Mouse (Mus musculus): ENCODE results near the gene Slc18b1. TPM values are rescaled to one million over a fixed set of nuclear protein-coding genes. Genes with fewer than 3 reads are reported as not detected.
A peak's percentile ranks its signal among the peaks of the same experiment; 100 is the strongest.

The Slc18b1 gene
- total RNA-seq, 2 experiments from 2014 or later = 24.1 to 24.7 TPM

DNA sequence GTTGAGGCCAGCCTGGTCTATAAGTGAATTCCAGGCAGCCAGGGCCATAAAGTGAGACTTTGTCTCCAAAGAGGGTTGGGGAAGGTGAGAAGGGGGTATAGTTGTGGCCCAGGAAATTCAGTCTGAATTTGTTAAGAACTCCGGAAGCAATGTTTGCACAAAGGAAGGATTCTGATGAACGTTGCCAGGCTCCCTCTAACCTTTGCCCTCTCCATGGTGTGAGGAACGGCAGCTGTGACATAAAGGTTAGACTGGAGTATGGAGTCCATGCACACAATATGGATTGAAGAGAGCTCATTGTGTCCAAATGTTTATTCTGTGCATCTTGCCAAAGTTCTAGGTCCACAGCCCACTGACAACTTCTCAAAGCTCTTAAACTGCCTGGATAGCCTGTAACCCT, 3.1 kb downstream of the Slc18b1 start:
- no peak for DNase-seq (ENCODE audit: low spot score in 2 of 2)
- intact Hi-C loops (cut with DNase I) = no loop called here

DNA sequence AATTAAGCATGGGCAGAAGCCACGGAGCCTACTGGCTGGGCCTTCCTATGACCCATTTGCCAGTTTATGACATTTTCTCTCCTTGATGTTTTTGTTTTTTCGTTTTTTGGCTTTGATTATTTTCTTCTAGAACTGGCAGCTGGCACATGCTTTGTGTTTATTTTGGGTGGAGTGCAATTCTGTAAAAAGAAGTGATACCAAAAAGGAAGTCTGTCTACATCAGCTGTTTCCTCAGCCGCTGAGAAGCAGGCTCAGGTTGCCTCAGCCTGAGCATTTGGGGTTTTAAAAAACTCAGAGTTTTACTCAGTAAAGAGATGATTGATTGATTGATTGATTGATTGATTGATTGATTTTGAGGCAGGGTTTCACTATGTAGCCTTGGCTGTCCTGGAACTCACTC, 6.1 kb downstream of the Slc18b1 start:
- no peak for DNase-seq (ENCODE audit: low spot score in 2 of 2)
- intact Hi-C loops (cut with DNase I) = no loop called here

DNA sequence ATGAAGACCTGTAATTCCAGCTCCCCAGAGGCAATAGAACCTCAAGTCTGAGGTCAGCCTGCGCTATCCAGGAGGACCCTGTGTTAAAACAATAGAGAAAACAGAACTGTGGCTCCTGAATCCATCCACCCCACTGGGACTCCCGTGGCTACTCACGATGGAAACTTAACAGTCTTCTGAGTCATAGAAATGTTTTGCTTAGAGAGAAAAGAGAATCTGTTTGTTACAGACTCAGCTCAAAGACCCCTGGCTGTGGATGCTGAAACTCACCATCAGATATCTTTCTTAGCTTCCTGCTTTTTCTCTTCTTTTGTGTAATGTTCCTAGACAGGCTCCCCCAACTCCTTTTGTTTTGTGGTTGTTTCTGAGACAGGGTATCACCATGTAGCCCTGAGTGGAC, 7.9 kb downstream of the Slc18b1 start:
- intact Hi-C loops (cut with DNase I) = no loop called here

DNA sequence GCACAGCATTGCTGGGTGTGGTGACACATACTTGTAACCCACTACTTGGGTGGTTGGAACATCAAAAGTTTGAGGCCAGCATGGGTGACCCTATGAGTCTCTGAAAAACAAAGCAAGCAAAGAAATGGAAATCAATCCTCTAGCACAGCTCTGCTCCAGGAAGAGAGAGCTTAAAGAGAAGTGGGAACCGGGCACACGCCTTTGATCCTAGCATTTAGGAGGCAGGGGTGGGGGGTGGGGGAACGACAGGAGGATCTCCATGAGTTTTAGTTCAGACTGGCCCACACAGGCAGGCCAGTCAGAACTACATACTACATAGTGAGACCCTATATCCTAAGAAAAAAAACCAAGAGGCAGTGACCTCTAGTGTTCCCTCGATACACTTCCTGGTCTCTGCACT, 9.4 kb downstream of the Slc18b1 start:
- no peak for DNase-seq (ENCODE audit: low spot score in 2 of 2)
- intact Hi-C loops (cut with DNase I) = no loop called here

More for the DNA sequence above, 7.9 kb downstream of the Slc18b1 start:
- DNase-seq (ENCODE audit: low spot score in 2 of 2) = no peak

DNA sequence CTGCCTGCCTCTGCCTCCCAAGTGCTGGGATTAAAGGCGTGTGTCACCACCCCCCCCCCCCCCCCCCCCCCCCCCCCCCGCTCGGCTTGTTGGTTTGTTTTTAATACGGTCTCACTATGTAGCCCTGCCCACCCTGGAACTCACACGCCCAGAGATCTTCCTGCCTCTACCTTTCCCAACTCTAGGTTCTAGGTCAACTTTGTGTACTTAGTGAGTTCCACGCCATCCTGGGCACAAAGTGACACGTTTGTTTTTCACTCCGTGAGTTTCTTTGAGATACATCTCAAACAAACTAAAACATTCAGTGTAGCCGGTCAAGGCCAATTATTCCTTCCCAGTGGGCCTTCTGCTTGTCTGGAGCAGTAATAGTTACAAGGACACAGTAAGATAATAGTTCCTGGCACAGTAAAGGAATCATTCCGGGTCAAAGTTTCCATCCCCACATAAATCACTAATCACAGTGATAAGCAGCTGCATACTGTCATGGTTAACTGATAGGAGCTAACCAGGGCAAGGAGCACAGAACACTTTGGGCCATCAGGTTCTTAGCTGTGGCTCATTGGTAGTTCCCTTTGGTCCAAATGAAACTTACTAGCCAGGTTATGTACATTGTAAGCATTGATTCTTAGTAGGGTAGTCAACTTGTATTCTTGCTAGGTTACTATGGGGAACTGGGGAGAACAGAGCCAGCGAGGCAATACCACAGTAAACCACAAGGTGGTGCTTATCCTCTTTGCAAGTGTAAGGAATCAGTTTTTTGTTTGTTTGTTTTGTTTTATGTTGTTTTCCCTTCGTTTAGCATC, 15.1 kb downstream of the Slc18b1 start:
- peak; percentile 74 to 76 for DNase-seq (ENCODE audit: low spot score in 2 of 2)
- intact Hi-C loops (cut with DNase I) = loop anchor here (2.0 kb wide), 2 partner anchors 269 to 319 kb away; no protein-coding TSS in a partner anchor

DNA sequence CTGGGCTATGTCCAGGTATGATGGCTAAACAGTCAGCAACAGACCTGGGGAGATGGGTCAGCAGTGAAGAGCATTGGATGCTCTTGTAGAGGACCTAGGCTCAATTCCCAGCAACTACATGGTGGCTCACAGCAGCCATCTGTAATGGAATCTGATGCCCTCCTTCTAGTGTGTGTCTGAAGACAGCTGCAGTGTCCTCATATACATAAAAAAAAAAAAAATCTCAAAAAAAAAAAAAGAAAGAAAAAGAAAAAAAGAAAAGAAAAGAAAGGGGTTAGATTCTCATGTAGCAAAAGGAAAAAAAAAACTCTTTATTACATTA, 15.6 kb downstream of the Slc18b1 start:
- no peak for DNase-seq (ENCODE audit: low spot score in 2 of 2)
- intact Hi-C loops (cut with DNase I) = loop anchor here (2.0 kb wide), 2 partner anchors 268 to 318 kb away; no protein-coding TSS in a partner anchor

DNA sequence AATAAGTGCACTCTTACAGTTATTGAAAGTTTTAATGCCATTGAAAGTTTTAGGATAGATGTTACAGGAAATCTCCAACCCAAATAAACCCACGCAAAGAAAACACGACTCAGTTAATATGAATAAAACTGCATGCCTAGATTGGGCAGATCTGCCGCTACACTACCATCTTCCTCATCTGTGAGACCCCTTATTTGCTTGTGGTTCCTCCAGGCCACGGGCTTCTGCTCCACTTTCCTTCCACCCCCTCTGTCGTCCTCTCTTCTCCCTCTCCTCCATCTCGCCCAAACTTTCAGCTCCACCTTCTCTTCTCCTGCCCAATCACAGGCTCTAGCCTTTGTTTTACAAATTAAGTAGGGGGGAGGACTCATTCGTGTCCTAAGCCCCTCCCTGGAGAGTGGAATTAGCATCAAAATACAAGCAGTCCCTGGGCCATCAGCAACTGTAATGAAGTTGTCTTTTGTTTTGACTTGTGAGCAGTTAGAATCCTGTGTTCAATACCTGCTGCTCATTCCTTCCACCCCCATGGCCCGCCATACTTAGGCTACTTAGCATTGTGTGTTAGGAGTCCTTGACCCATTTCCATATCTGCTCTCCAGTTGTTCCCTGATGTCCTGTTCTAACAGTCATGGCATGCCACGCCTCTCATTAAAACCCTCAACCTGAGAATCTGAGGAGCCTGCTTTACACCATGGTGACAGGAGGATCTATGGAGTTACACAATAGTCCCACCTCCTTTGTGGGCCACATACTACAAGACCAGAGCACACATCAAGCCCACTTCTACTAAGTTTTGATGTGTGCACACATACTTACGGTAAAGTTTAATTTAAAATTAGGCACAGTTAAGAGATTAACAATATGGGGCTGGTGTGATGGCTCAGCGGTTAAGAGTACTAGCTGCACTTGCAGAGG, 16.3 kb downstream of the Slc18b1 start:
- DNase-seq (ENCODE audit: low spot score in 2 of 2) = no peak
- intact Hi-C loops (cut with DNase I) = loop anchor here (2.0 kb wide), 2 partner anchors 268 to 318 kb away; no protein-coding TSS in a partner anchor

DNA sequence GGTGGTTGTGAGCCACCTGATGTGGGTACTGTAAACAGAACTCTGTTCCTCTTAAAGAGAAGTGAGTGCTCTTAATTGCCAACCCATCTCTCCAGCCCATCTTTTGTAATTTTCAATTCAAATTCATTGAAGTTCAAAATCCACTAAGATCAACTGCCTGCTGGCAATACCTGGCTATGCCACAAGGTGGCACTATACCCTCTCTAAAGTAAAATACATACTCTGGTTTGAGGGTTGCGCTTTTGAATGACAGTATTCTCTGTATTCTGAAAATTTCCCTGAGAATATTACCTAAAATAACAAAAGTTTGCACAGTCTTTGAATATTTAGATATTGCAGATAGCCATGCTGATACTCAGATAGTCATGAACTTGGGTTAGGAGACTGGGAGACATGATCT, 18.4 kb downstream of the Slc18b1 start:
- DNase-seq (ENCODE audit: low spot score in 2 of 2) = peak; percentile 78 to 79
- intact Hi-C loops (cut with DNase I) = loop anchor here (5.0 kb wide), 1 partner anchor 162 kb away; no protein-coding TSS in a partner anchor

DNA sequence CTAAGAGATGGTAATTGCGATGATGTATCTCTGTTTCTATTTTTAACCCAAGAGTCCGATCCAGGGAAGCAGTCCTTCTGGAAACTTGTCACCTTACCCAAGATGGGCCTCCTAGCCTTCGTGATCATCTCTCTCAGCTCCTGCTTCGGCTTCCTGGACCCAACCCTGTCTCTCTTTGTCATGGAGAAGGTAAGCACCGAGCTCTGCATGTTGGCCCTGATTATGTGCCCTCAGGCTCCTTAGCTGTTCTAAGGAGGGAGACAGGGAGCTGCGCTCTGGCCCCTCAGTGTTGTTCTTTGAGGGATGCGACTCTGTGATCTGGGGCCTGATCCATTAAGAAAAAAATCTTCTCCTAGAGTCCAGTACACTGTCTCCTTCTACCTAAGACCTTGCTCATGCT, 19.5 kb downstream of the Slc18b1 start:
- intact Hi-C loops (cut with DNase I) = loop anchor here (5.0 kb wide), 1 partner anchor 161 kb away; no protein-coding TSS in a partner anchor

DNA sequence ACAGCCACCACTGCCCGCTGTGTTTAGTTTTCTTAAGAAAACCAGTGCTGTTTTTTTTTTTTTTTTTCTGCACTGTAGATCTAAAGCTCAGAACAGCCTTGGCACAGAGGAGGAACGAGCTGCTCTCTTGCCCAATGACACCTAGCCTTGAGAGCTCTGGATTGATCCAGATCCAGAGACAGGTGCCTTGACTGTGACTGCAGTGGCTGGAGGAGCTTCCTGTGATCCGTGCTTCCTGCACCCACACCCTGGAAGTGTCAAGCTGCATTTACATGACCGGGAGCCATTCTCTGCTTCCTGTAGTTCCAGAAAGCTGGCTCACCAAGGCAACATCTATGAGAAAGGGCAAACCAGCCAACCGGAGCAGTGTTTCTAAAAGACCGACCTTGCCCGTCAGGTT, 29.7 kb downstream of the Slc18b1 start:
- DNase-seq (ENCODE audit: low spot score in 2 of 2) = no peak
- intact Hi-C loops (cut with DNase I) = no loop called here

More for the DNA sequence above, 19.5 kb downstream of the Slc18b1 start:
- no peak for DNase-seq (ENCODE audit: low spot score in 2 of 2)

DNA sequence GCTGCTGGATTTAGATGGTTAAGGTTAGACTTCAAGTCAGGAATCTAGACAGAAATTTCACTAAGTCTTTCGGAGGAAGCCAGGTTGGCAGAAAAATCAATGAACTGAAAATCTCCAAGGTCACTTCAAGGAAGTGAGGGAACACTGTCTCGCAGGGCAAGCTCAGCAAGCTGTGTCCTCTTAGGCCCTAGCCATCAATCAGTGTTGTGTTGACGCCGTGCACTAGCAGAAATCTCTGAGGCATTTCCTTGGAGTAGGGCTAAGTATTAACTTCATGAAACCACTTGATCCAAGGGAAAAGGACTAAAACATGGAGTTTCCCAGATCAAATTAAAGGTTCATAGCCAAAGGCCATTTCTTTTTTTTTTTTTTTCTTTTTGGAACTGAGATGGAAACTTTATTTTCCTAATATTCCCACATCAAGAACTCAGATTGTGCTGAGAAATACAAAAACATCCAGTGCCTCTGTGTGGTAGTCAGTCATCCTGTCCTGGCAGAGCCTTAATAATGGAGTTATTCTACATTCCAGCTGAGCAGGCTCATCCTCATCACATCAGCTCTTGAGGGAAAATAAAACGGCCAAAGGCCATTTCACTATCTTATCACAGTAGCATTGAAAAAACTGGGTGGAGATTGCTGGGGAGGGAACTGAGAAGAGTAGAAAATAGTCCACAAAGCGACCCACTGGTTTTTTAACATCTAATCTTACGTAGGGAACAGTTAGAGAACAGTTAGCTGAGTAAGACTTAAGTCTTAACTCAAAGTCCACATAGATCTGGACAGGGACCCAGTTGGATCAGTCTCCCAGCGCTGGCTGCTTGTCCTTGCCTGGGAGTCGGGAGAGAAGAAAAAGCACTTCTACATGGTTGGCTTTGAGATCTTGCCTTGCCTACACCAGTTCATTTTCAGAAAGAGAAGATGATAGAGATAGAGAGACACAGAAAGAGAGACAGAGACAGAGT, 39.5 kb downstream of the Slc18b1 start:
- DNase-seq (ENCODE audit: low spot score in 2 of 2) = no peak
- intact Hi-C loops (cut with DNase I) = no loop called here

DNA sequence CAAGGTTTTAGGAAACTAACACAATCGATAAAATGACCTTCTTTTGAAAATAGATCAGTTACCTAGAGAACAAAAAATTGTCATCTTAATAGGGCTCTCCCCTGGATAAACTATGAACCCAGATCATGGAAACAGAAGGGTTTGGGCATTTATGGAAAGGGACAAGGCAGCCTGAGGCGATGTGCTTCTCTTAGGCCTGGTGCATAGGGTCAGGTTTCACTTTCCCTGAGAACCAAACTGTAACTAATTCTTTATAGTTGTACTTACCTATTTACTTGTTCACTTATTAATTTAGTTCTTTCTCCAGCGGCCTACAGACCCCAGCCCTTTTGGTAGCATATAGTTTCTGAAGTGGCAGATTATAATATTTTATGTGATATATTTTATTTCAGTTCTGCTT, 40.3 kb downstream of the Slc18b1 start:
- intact Hi-C loops (cut with DNase I) = no loop called here
- DNase-seq (ENCODE audit: low spot score in 2 of 2) = no peak

DNA sequence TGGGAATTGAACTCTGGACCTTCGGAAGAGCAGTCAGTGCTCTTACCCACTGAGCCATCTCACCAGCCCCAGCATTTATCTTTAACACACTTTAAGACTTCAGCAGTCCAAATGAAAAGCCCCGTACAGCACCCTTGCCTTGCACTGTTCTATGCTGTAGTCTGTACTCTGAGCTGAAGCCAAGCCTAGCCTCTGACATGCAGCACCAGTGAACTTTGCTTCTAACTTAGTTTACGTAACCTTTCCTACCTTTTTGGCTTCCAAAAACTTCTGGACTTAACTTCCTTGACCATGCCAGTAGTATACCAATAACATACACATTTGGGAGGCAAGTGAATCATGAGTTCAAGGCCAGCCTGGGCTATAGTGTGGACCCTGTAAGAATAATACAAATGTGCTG, 42.1 kb downstream of the Slc18b1 start:
- intact Hi-C loops (cut with DNase I) = no loop called here
- DNase-seq (ENCODE audit: low spot score in 2 of 2) = no peak

DNA sequence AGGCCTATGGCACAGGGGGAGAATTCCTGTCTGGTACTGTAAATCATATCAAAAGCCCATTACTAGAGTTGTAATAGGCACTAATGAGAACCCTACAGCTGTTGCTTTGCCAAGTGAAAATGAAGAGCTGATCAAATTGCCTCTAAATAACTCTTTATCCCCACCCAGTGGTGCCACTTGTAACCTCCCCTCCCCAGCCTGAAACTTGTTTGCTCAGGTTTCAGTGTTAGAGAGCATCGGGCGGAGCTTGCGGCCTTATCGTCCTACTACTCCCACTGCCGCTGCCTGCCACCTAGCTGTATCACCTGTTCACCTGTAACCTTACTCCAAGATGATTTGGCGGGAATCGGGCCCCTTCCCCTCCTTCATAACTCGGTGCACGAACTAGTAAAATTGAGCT, 42.6 kb downstream of the Slc18b1 start:
- DNase-seq (ENCODE audit: low spot score in 2 of 2) = no peak
- intact Hi-C loops (cut with DNase I) = no loop called here

DNA sequence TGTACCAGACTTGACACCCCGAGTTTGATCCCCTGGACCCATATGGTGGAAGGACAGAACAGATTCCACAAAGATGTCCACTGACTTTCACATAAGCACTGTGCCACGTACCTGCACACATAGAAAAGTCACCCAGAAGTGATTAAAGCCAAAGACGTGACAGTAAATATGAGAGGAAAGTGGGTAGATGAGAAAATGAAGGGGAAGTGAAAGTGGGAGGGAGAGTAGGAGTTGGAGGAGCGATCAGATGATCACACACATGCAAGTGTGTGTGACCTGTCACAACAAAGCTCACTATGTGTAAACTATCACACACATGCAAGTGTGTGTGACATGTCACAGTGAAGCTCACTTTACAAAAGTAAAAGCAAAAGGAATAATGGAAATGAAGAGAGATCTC, 43.7 kb downstream of the Slc18b1 start:
- no peak for DNase-seq (ENCODE audit: low spot score in 2 of 2)
- intact Hi-C loops (cut with DNase I) = no loop called here

DNA sequence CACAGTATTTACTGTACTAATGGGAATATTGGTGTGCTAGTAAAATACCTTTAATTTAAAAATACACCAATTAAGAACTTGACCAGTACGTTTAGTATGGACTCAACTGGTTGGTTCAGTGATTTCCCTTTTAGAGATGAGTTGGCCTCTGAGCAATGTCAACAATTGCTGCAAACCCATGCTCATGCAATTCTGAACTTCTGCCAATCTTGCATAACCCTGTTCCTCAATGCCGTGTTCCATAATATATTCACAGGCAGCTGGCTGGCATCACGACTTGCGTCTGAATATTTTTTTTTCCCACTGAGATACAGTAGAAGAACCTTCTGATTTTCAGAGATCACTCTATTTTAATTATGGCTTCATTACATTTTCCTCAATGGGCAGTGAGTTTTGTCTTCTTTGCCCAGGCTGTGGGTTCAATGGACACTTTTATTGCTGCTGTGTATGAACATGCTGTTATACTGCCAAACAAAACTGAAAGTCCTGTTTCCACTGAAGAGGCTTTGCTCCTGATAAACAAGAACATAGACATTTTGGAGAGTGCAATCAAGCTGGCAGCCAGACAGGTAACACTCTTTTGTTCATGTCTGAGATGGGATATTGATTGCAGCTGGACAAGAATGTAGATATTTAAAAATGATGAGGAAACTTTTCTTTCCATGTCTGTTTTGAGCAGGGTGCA, 54.6 kb downstream of the Slc18b1 start, which contains the start of gene Vnn3:
TSS of gene Vnn3 (plus strand) at position 235 of the 685 bp plus-strand sequence.
- intact Hi-C loops (cut with DNase I) = no loop called here

DNA sequence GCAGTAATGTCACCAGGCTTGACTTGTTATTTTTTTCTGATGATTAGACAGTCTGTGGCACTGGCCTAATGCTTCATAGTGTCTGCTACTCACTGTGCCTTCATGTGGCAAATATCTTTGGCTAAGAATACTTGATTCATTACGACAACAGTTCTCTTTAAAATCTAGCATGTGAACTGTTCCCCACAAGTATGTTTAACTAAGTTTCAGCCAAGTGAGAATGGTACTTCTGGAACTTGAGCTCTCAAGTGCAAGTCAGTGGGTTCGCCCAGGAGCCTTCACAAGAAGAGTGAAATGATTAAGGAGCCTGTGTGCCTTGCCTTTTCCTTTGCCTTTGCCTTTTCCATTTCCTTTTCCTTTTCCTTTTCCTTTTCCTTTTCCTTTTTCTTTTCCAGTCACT, 55.3 kb downstream of the Slc18b1 start:
- no peak for DNase-seq (ENCODE audit: low spot score in 2 of 2)
- intact Hi-C loops (cut with DNase I) = no loop called here

More for the DNA sequence above, 54.6 kb downstream of the Slc18b1 start, which contains the start of gene Vnn3:
- DNase-seq (ENCODE audit: low spot score in 2 of 2) = no peak

DNA sequence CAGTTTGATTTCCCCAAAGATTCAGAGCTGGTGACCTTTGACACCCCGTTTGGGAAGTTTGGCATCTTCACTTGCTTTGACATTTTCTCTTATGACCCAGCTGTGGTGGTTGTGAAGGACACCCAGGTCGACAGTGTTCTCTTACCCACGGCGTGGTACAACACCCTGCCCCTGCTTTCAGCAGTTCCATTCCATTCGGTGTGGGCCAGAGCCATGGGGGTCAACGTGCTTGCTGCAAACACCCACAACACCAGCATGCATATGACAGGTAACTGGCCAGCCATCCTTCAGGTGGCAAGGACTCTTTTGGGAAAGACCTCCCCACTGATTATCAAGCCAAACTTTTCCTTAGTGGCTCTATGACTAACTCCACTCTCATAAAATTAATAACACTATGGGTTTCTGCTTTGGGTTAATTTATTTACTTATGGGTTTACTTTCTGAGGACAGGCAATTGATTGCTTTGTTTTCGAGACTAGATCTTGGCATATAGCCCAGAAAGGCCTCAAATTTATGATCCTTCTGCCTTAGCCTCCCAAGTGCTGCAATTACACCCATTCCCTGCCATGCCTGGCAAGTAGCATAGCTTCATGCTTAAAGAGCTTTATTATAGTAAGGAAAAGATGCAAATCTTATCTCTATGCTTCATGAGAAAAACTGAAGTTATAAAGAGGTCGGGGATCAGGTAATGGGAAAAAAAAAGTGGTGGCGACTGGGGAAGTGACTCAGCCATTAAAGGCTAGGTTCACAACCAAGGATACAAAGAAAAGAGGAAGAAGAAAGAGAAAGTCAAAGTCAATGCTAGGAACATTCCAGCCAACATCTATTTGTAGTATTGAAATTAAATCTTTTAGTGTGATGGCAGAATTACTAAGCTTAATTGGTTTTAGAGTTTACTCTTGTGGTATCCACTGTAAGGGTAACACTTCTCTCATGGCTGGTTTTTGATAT, 67.9 kb downstream of the Slc18b1 start:
- intact Hi-C loops (cut with DNase I) = no loop called here
- no peak for DNase-seq (ENCODE audit: low spot score in 2 of 2)

Data from left cerebral cortex, postnatal 25 days (tissue).